Mouse (Mus musculus) adrenal gland, postnatal 14 days (tissue): ENCODE data around the gene Ing5. TPM values are rescaled to one million over a fixed set of nuclear protein-coding genes. Genes with fewer than 3 reads are reported as not detected.
"Not testable (repeated sequence)": the region's sequence is repeated elsewhere in the genome, so short reads cannot be mapped to it uniquely, and the experiment has no call there.

Experiments used
- DNase-seq: peaks from one replicate; pipeline ENCODE4 v3.0.0; 2021; ENCODE audit warnings: mixed read lengths
- total RNA-seq: library from RNA; stranded (reverse); gene quantifications from 2 replicates; pipeline ENCODE4 v1.2.3, GENCODE M21; 2021

The Ing5 gene
- total RNA-seq, 1 experiment from 2014 or later: 15.2 TPM

GRCm38 (mm10) chr1:93810011-93810410 lies 6.2 kb downstream of the Ing5 start:
- no peak for DNase-seq

- DNase-seq: no peak
Observed at GRCm38 (mm10) chr1:93811495-93812039, 7.8 kb downstream of the Ing5 start.

- DNase-seq: peak; percentile 26
Observed at GRCm38 (mm10) chr1:93817823-93818532, 14.2 kb downstream of the Ing5 start.

- DNase-seq: peak; percentile 33
Observed at GRCm38 (mm10) chr1:93818722-93819121, 15.0 kb downstream of the Ing5 start.

GRCm38 (mm10) chr1:93823796-93824495 lies 20.2 kb downstream of the Ing5 start:
- DNase-seq: no peak

GRCm38 (mm10) chr1:93824609-93825008 lies 20.8 kb downstream of the Ing5 start, which contains the start of gene D2hgdh:
TSS of gene D2hgdh (plus strand) at chr1:93824909.
- DNase-seq: no peak

- DNase-seq: peak; percentile 96
Observed at GRCm38 (mm10) chr1:93825105-93825674, 21.4 kb downstream of the Ing5 start.

- peak; percentile 29 for DNase-seq
Observed at GRCm38 (mm10) chr1:93825771-93826539, 22.2 kb downstream of the Ing5 start.

GRCm38 (mm10) chr1:93826540-93826835 lies 22.7 kb downstream of the Ing5 start:
- DNase-seq: no peak

GRCm38 (mm10) chr1:93832754-93833360 lies 29.1 kb downstream of the Ing5 start:
- peak; percentile 33 for DNase-seq

GRCm38 (mm10) chr1:93834671-93835150 lies 30.9 kb downstream of the Ing5 start:
- no peak for DNase-seq

GRCm38 (mm10) chr1:93835211-93835610 lies 31.4 kb downstream of the Ing5 start:
- DNase-seq: no peak

GRCm38 (mm10) chr1:93835876-93836531 lies 32.2 kb downstream of the Ing5 start:
- no peak for DNase-seq

- DNase-seq: no peak
Observed at GRCm38 (mm10) chr1:93836532-93836913, 32.8 kb downstream of the Ing5 start.

- no peak for DNase-seq
Observed at GRCm38 (mm10) chr1:93837335-93837734, 33.6 kb downstream of the Ing5 start.

- DNase-seq: not testable (repeated sequence)
Observed at GRCm38 (mm10) chr1:93838569-93838968, 34.8 kb downstream of the Ing5 start.

GRCm38 (mm10) chr1:93845766-93846366 lies 42.1 kb downstream of the Ing5 start:
- DNase-seq: not testable (repeated sequence)

GRCm38 (mm10) chr1:93855790-93856189 lies 52.0 kb downstream of the Ing5 start:
- DNase-seq: not testable (repeated sequence)

- no peak for DNase-seq
Observed at GRCm38 (mm10) chr1:93857370-93857769, 53.6 kb downstream of the Ing5 start.

- peak; percentile 13 for DNase-seq
Observed at GRCm38 (mm10) chr1:93857991-93858390, 54.2 kb downstream of the Ing5 start.

- DNase-seq: no peak
Observed at GRCm38 (mm10) chr1:93859619-93860018, 55.9 kb downstream of the Ing5 start.
